Mouse (Mus musculus): ENCODE measurements around the gene Hcn2. TPM values are rescaled to one million over a fixed set of nuclear protein-coding genes. Genes with fewer than 3 reads are reported as not detected.
A peak's percentile ranks its signal among the peaks of the same experiment; 100 is the strongest.
"Not testable (repeated sequence)": the region's sequence is repeated elsewhere in the genome, so short reads cannot be mapped to it uniquely, and the experiment has no call there.

Gene Hcn2
- polyA plus RNA-seq, 1 experiment, result 19.2 TPM

DNA sequence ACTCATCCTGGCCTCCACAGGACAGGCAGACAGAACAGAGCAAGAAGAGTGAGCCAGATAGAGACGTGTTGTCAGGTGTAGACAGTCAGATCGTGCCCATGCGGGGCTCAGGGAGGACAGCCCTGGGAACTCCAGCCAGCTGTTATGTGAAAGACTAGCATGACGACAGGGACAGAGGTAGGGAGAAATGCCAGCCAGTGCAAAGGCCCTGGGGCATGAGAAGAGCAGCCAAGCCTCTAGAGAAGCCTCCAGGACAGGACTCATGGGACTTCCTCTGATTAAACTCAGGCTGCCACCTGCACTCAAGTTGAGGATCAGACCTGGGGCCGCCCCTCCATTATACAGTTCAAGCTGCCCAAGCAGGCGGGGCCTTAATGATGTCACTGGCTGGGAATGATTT, 32.1 kb downstream of the Hcn2 start:
- Histone ChIP-seq H3K4me1 (ENCODE audit: control insufficient read depth, insufficient read depth, insufficient read length, low read length) (peaks cover 2% of the 10 kb centered on the region; the same call in 1 of the 2 replicates), H3K4me3 (ENCODE audit: low read depth, low read length) (no peak overlapping the region), H3K27me3 (ENCODE audit: control insufficient read depth, insufficient read depth, low read length) (no peaks in the 10 kb centered on the region), H3K27ac (ENCODE audit: insufficient read depth, low read depth, low read length) (no peak overlapping the region), H3K36me3 (ENCODE audit: control insufficient read depth, insufficient read depth, low read length) (no peaks in the 10 kb centered on the region)
- TF ChIP-seq POLR2A (IDR thresholded peaks at IDR 0.05; ENCODE audit: low read depth, low read length) (no peak), CTCF (IDR thresholded peaks at IDR 0.05; ENCODE audit: extremely low read depth, insufficient read length, insufficient replicate concordance, low read depth, low read length) (no peak)
- 70% methylated on average over 6 of the region's 6 CpGs for whole genome bisulfite sequencing

DNA sequence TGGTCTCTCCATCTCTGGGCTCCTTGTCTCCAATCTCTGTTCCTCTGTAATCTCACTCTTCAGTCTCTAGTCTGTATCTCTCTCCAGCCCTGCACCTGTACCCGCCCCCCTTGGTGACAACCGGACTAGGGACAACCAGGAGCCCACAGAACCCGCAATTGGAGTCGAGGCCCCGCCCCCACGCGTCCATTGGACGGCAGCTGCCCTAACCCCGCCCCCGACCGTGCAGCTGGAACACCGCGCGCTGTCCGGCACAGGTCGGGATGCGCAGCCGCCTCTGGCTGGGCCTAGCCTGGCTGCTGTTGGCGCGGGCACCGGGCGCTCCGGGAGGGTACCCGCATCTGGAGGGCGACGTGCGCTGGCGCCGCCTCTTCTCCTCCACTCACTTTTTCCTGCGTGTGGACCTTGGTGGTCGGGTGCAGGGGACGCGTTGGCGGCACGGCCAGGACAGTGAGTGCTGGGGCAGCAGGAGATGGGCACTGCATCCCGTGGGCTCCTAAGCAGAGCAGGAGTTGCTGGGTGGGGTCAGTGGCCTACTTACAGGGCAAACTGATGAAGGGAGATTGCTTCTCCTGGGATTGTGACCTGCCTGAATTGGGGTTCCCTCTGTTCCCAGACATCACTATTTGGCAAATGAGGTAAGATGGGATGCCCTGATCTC, 38.6 kb downstream of the Hcn2 start, which contains the start of gene Fgf22:
Gene Fgf22, plus strand, starts transcription at position 221 of the 661 bp plus-strand sequence.
- WGBS, result 6% methylated on average over 36 of the region's 36 CpGs
- Histone ChIP-seq H3K36me3 (ENCODE audit: control insufficient read depth, insufficient read depth, low read length) (peaks cover 25% of the 10 kb centered on the region), H3K27ac (ENCODE audit: insufficient read depth, low read depth, low read length) (no peak within 1 kb of the TSS), H3K4me3 (ENCODE audit: low read depth, low read length) (peak within 1 kb of the TSS; percentile 35), H3K4me1 (ENCODE audit: control insufficient read depth, insufficient read depth, insufficient read length, low read length) (peaks cover 3% of the 10 kb centered on the region), H3K27me3 (ENCODE audit: control insufficient read depth, insufficient read depth, low read length) (no peaks in the 10 kb centered on the region)
- TF ChIP-seq POLR2A (IDR thresholded peaks at IDR 0.05; ENCODE audit: low read depth, low read length), result no peak
- no peak for TF ChIP-seq CTCF (IDR thresholded peaks at IDR 0.05; ENCODE audit: extremely low read depth, insufficient read length, insufficient replicate concordance, low read depth, low read length)

DNA sequence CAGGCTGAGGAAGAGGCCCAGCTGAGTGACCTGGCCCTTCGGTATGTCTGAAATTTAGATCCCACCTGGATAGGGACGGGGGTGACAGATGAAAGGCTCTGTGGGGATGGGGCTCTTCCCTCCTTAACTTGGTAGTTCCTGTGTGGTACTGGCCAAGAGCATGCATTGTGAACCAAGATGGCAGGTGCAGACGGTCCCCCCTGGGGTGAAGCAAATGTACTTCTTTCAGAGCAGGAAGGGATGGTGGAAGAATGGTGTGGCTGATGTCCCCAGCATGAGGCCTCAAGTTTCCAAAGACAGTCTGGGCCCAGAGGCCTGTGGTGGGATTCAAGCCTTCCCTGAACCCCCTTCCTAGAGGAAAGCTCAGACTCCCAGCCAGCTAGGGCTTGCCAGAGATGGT, 39.4 kb downstream of the Hcn2 start:
- no peaks in the 10 kb centered on the region for H3K27me3 ChIP-seq (ENCODE audit: control insufficient read depth, insufficient read depth, low read length)
- H3K27ac ChIP-seq (ENCODE audit: insufficient read depth, low read depth, low read length), result no peak overlapping the region
- H3K4me3 ChIP-seq (ENCODE audit: low read depth, low read length), result no peak overlapping the region
- H3K36me3 ChIP-seq (ENCODE audit: control insufficient read depth, insufficient read depth, low read length), result peaks cover 29% of the 10 kb centered on the region
- WGBS, result 89% methylated on average over 3 of the region's 3 CpGs
- TF ChIP-seq CTCF (IDR thresholded peaks at IDR 0.05; ENCODE audit: extremely low read depth, insufficient read length, insufficient replicate concordance, low read depth, low read length), result no peak
- no peak for TF ChIP-seq POLR2A (IDR thresholded peaks at IDR 0.05; ENCODE audit: low read depth, low read length)
- H3K4me1 ChIP-seq (ENCODE audit: control insufficient read depth, insufficient read depth, insufficient read length, low read length), result peaks cover 3% of the 10 kb centered on the region

DNA sequence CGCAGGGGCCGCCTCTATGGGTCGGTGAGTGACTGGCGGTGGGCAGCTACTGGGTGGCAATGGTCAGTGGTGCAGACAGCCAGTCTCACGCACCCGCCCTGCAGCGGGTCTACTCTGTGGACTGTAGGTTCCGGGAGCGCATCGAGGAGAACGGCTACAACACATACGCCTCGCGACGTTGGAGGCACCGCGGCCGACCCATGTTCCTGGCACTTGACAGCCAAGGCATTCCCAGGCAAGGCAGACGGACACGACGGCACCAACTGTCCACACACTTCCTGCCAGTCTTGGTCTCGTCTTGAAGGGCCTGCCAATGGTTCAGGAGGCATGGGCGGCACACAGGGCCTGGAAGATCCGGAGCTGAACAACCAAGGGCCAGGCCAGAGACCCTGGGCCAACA, 40.2 kb downstream of the Hcn2 start:
- no peak overlapping the region for H3K27ac ChIP-seq (ENCODE audit: insufficient read depth, low read depth, low read length)
- TF ChIP-seq CTCF (IDR thresholded peaks at IDR 0.05; ENCODE audit: extremely low read depth, insufficient read length, insufficient replicate concordance, low read depth, low read length) (no peak), POLR2A (IDR thresholded peaks at IDR 0.05; ENCODE audit: low read depth, low read length) (no peak)
- peaks cover 3% of the 10 kb centered on the region for H3K4me1 ChIP-seq (ENCODE audit: control insufficient read depth, insufficient read depth, insufficient read length, low read length)
- 88% methylated on average over 24 of the region's 24 CpGs for WGBS
- peaks cover 37% of the 10 kb centered on the region for H3K36me3 ChIP-seq (ENCODE audit: control insufficient read depth, insufficient read depth, low read length)
- H3K4me3 ChIP-seq (ENCODE audit: low read depth, low read length), result no peak overlapping the region
- H3K27me3 ChIP-seq (ENCODE audit: control insufficient read depth, insufficient read depth, low read length), result no peaks in the 10 kb centered on the region

DNA sequence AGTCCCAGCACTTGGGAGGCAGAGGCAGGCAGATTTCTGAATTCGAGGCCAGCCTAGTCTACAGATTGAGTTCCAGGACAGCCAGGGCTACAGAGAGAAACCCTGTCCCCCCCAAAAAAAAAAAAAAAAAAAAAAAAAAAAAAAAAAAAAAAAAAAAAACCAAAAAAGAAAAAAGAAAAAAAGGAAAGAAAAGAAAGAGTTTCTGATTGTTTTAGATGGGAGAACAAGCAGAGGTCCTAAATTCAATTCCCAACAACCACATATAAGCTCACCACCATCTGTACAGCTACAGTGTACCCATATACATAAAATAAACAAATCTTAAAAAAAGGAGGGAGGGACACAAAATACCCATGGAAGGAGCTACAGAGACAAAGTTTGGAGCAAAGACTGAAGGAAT, 43.2 kb downstream of the Hcn2 start:
- peaks cover 46% of the 10 kb centered on the region for H3K36me3 ChIP-seq (ENCODE audit: control insufficient read depth, insufficient read depth, low read length)
- WGBS, result 85% methylated on average over 1 of the region's 1 CpGs
- not testable (repeated sequence) for H3K27ac ChIP-seq (ENCODE audit: insufficient read depth, low read depth, low read length); H3K4me3 ChIP-seq (ENCODE audit: low read depth, low read length); H3K4me1 ChIP-seq (ENCODE audit: control insufficient read depth, insufficient read depth, insufficient read length, low read length); H3K27me3 ChIP-seq (ENCODE audit: control insufficient read depth, insufficient read depth, low read length)

DNA sequence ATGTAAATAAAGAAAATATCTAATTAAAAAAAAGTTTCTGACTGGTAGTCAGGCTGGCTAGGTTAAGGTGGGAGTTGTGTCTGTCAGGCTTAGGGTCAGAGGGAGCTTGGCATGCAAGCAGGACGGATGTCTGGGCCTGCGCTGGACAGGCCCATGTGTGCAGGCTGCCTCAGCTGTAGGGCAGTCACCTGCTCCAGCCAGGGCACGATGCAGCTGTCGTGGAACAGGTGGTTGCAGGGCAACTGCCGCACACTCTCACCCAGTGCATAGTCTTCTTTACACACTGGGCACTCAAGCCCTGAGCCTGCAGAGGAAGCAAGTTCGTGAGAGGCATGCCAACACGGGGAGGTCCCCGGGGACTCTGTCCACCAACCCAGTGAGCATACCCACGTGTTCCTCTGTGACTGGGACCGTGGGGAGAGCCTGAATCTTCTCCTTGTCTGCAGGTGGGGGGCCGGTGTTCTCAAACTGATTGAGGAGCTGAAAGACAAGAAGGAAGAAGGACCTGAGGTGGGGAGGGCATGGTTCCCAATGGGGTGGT, 44.2 kb downstream of the Hcn2 start:
- H3K27ac ChIP-seq (ENCODE audit: insufficient read depth, low read depth, low read length), result no peak overlapping the region
- H3K36me3 ChIP-seq (ENCODE audit: control insufficient read depth, insufficient read depth, low read length), result peaks cover 46% of the 10 kb centered on the region
- 91% methylated on average over 11 of the region's 11 CpGs for WGBS
- no peaks in the 10 kb centered on the region for H3K27me3 ChIP-seq (ENCODE audit: control insufficient read depth, insufficient read depth, low read length)
- H3K4me1 ChIP-seq (ENCODE audit: control insufficient read depth, insufficient read depth, insufficient read length, low read length), result peaks cover 14% of the 10 kb centered on the region
- H3K4me3 ChIP-seq (ENCODE audit: low read depth, low read length), result no peak overlapping the region
- TF ChIP-seq POLR2A (IDR thresholded peaks at IDR 0.05; ENCODE audit: low read depth, low read length) (no peak), CTCF (IDR thresholded peaks at IDR 0.05; ENCODE audit: extremely low read depth, insufficient read length, insufficient replicate concordance, low read depth, low read length) (no peak)

DNA sequence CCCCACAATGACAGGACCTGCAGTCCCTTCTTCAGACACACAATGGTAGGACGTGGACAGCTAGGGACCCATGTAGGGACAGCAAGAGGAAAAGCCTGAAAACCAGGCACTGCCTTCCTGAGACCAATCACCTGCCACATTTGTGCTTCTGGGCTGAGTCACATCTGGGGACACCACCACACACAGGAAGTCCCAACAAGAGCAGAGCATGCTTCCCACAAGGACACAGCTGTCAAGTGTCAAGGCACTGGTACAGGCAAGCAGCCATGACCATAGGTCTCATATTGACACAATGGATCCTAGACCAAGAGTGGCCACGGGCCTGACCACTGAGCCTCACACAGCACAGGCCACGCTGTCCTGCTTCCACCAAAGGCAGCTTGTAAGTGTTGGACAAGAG, 46.4 kb downstream of the Hcn2 start:
- Histone ChIP-seq H3K36me3 (ENCODE audit: control insufficient read depth, insufficient read depth, low read length) (peaks cover 38% of the 10 kb centered on the region), H3K27me3 (ENCODE audit: control insufficient read depth, insufficient read depth, low read length) (no peaks in the 10 kb centered on the region), H3K4me1 (ENCODE audit: control insufficient read depth, insufficient read depth, insufficient read length, low read length) (peaks cover 22% of the 10 kb centered on the region), H3K4me3 (ENCODE audit: low read depth, low read length) (no peak overlapping the region), H3K27ac (ENCODE audit: insufficient read depth, low read depth, low read length) (no peak overlapping the region)
- 70% methylated on average over 3 of the region's 3 CpGs for WGBS
- TF ChIP-seq POLR2A (IDR thresholded peaks at IDR 0.05; ENCODE audit: low read depth, low read length) (no peak), CTCF (IDR thresholded peaks at IDR 0.05; ENCODE audit: extremely low read depth, insufficient read length, insufficient replicate concordance, low read depth, low read length) (no peak)
